Mouse (Mus musculus): ENCODE results near the gene Cbfa2t3. TPM values are rescaled to one million over a fixed set of nuclear protein-coding genes. Genes with fewer than 3 reads are reported as not detected.

Gene Cbfa2t3
- total and polyA plus RNA-seq, 3 experiments, result 10.5 to 102 TPM; not detected in 1

DNA sequence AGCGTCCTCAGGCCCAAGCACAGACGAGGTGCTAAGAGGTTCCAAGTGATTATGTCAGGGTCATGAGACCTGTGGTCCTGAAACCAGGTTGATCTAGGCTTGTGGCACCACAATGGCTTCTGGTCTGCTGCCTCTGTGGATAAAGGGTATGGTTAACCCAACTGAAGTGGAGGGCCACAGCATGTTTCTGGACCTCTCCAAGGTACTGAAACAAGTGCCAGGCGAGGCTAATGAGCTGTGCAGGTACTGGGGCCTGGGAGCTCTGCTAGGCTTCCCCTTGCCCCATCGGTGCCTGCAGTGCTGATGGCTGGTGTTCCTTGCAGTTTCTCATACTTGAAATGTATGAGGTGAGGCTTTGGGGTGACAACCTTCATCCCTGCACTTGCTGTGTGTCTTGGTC lies 38.2 kb upstream of the Cbfa2t3 start:
- Histone ChIP-seq H3K36me3 (ENCODE audit: control insufficient read depth in 1 of 2, insufficient read depth in 2 of 2, low read length in 2 of 2) (peaks cover 0 to 16% of the 10 kb centered on the region in 2 experiments; a peak in 2 of 4 replicates), H3K27ac (ENCODE audit: control insufficient read depth, low read depth, low read length) (no peak overlapping the region), H3K4me3 (ENCODE audit: control insufficient read depth in 1 of 2, insufficient read depth in 1 of 2, low read depth in 2 of 2, low read length in 2 of 2) (no peak overlapping the region), H3K9ac (ENCODE audit: control insufficient read depth, low read depth, low read length, poor library complexity, severe bottlenecking) (no peak overlapping the region), H3K4me1 (ENCODE audit: control insufficient read depth in 1 of 2, insufficient read depth in 2 of 2, low read length in 2 of 2) (peaks cover 10 to 42% of the 10 kb centered on the region in 2 experiments), H3K27me3 (ENCODE audit: control insufficient read depth in 1 of 2, insufficient read depth in 2 of 2, low read length in 2 of 2) (no peaks in the 10 kb centered on the region), H3K79me2 (ENCODE audit: control insufficient read depth, insufficient read depth, low read length, poor library complexity) (no peaks in the 10 kb centered on the region; the same call in 1 of the 2 replicates), H3K9me3 (replicated peaks; ENCODE audit: insufficient read depth, low read length) (no peaks in the 10 kb centered on the region)
- peak; percentile 92 for DNase-seq (ENCODE audit: low read depth, low spot score)
- TF ChIP-seq ZNF384 (IDR thresholded peaks at IDR 0.05; ENCODE audit: low read depth, low read length) (no peak), TBP (IDR thresholded peaks at IDR 0.05; ENCODE audit: low read depth, low read length) (no peak), MYB (IDR thresholded peaks at IDR 0.05; ENCODE audit: low read depth, low read length) (no peak), SIN3A (IDR thresholded peaks at IDR 0.05; ENCODE audit: low read length) (peak; percentile 100), ZMIZ1 (IDR thresholded peaks at IDR 0.05; ENCODE audit: low read depth, low read length) (no peak), CHD1 (IDR thresholded peaks at IDR 0.05; ENCODE audit: low read depth, low read length) (no peak), SMC3 (IDR thresholded peaks at IDR 0.05; ENCODE audit: low read depth, low read length) (peak; percentile 28), POLR2AphosphoS5 (IDR thresholded peaks at IDR 0.05; ENCODE audit: borderline replicate concordance, low read depth, low read length) (no peak), RCOR1 (IDR thresholded peaks at IDR 0.05; ENCODE audit: low read depth, low read length) (0 out of 2 replicates have a peak, but pooled peaks have one; percentile 42), MYC (IDR thresholded peaks at IDR 0.05; ENCODE audit: low read depth, low read length) (0 out of 2 replicates have a peak, but pooled peaks have one; percentile 34), ETS1 (IDR thresholded peaks at IDR 0.05; ENCODE audit: low read depth, low read length) (0 out of 2 replicates have a peak, but pooled peaks have one; percentile 25), TCF12 (IDR thresholded peaks at IDR 0.05; ENCODE audit: low read depth, low read length) (0 out of 2 replicates have a peak, but pooled peaks have one; percentile 29), E2F4 (IDR thresholded peaks at IDR 0.05; ENCODE audit: borderline replicate concordance, low read depth, low read length) (no peak), ZC3H11A (IDR thresholded peaks at IDR 0.05; ENCODE audit: low read depth, low read length) (no peak), GABPA (IDR thresholded peaks at IDR 0.05; ENCODE audit: low read depth, low read length) (no peak), MXI1 (IDR thresholded peaks at IDR 0.05; ENCODE audit: low read depth, low read length) (peak; percentile 100), MAX (IDR thresholded peaks at IDR 0.05; ENCODE audit: low read length) (peak; percentile 98), NELFE (IDR thresholded peaks at IDR 0.05; ENCODE audit: low read depth, low read length) (no peak), MAZ (IDR thresholded peaks at IDR 0.05; ENCODE audit: low read depth, low read length) (peak; percentile 51; the same call in 1 of the 2 replicates), EP300 (IDR thresholded peaks at IDR 0.05; ENCODE audit: low read depth in 1 of 2, low read length in 2 of 2) (0 out of 4 replicates have a peak, but pooled peaks of 1 of the 2 experiments have one; percentile 2), GATA1 (IDR thresholded peaks at IDR 0.05; ENCODE audit: low read depth, low read length) (no peak)

DNA sequence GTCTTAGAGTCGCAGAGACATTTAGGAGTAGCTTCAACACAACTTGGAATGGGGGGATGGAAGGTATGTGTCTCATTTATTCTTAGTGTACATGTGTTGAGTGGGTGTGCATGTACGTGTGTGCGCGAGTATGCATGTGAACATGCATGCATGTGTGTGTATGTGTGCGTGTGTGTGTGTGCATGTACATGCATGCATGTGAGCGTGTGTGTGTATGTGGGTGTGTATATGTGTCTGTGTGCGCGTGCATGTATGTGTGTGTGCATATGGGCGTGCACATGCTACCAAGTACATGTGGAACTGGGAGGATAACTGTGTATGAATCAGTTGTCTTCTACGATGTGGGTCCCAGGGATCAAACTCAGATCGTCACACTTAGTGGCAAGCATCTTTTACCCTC lies 37.7 kb upstream of the Cbfa2t3 start:
- TF ChIP-seq CHD1 (IDR thresholded peaks at IDR 0.05; ENCODE audit: low read depth, low read length) (0 out of 2 replicates have a peak, but pooled peaks have one; percentile 28), POLR2AphosphoS5 (IDR thresholded peaks at IDR 0.05; ENCODE audit: borderline replicate concordance, low read depth, low read length) (peak; percentile 91; the same call in 1 of the 2 replicates), SIN3A (IDR thresholded peaks at IDR 0.05; ENCODE audit: low read length) (no peak)
- H3K4me3 ChIP-seq (ENCODE audit: control insufficient read depth in 1 of 2, insufficient read depth in 1 of 2, low read depth in 2 of 2, low read length in 2 of 2), result peak overlapping the region in 1 of 2 experiments; percentile 7; a peak in 2 of 4 replicates

More for the DNA sequence above, 37.7 kb upstream of the Cbfa2t3 start:
- H3K27ac ChIP-seq (ENCODE audit: control insufficient read depth, low read depth, low read length), result peak overlapping the region; percentile 63
- no peaks in the 10 kb centered on the region; the same call in 1 of the 2 replicates for H3K79me2 ChIP-seq (ENCODE audit: control insufficient read depth, insufficient read depth, low read length, poor library complexity)
- no peak for DNase-seq (ENCODE audit: low read depth, low spot score)
- H3K36me3 ChIP-seq (ENCODE audit: control insufficient read depth in 1 of 2, insufficient read depth in 2 of 2, low read length in 2 of 2), result peaks cover 0 to 16% of the 10 kb centered on the region in 2 experiments; a peak in 2 of 4 replicates
- H3K27me3 ChIP-seq (ENCODE audit: control insufficient read depth in 1 of 2, insufficient read depth in 2 of 2, low read length in 2 of 2), result no peaks in the 10 kb centered on the region
- peaks cover 10 to 42% of the 10 kb centered on the region in 2 experiments for H3K4me1 ChIP-seq (ENCODE audit: control insufficient read depth in 1 of 2, insufficient read depth in 2 of 2, low read length in 2 of 2)
- H3K9me3 ChIP-seq (replicated peaks; ENCODE audit: insufficient read depth, low read length), result no peaks in the 10 kb centered on the region
- peak overlapping the region; percentile 20 for H3K9ac ChIP-seq (ENCODE audit: control insufficient read depth, low read depth, low read length, poor library complexity, severe bottlenecking)

Measured in MEL (cell line).